Mouse (Mus musculus) erythroblast, embryonic 14.5 days (primary cell): ENCODE data around the gene Tcf23.

Experiments
- GATA1 ChIP-seq: IDR thresholded peaks from 2 replicates; pipeline ENCODE4 v1.6.1; 2012; ENCODE audit warnings: low read length, inconsistent platforms, mixed read lengths
- TAL1 ChIP-seq: IDR thresholded peaks from 3 replicates; pipeline ENCODE4 v1.6.1; 2012; ENCODE audit warnings: low read length, inconsistent platforms, mixed read lengths

DNA sequence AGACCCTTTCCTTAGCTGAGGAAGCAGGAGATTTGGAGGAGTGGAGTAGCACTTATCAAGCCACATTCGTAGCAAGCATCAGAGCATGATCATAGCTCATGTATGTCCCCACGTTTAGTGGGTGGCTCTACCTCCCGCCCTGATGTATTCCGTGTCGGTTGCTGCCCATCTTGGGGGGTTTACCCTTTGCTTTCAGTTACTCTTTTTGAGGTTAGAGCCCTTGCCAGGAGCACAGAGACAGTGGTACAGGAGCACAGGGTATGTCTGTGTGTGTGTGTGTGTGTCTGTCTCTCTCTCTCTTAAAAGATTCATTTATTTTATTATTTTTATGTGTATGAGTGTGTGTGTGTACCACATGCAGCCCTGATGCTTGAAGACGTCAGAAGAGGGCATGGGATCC is 45.3 kb upstream of the Tcf23 start:
- TF ChIP-seq GATA1 (no peak), TAL1 (no peak)
